Mouse (Mus musculus) neutrophil, adult 5-6 weeks (primary cell): ENCODE data around the gene Elmo3. TPM values are rescaled to one million over a fixed set of nuclear protein-coding genes. Genes with fewer than 3 reads are reported as not detected.
A peak's percentile ranks its signal among the peaks of the same experiment; 100 is the strongest.

ENCODE experiments used
- ATAC-seq: fragments of 151-379, 151-347 bp; 2 replicates; pipeline ENCODE4 v1.8.0; 2017; ENCODE audit warnings: mild to moderate bottlenecking, moderate TSS enrichment; ENCODE audit not compliant: insufficient number of reproducible peaks, poor library complexity, low FRiP score, severe bottlenecking; ENCODE audit errors: extremely low read depth
- total RNA-seq: library from RNA; stranded (forward); fragments of 200-1000 nt; gene quantifications from 2 replicates; pipeline ENCODE4 v1.2.3, GENCODE M21; 2017

Elmo3 gene
- total RNA-seq, 1 experiment from 2014 or later = 2.9 TPM

DNA sequence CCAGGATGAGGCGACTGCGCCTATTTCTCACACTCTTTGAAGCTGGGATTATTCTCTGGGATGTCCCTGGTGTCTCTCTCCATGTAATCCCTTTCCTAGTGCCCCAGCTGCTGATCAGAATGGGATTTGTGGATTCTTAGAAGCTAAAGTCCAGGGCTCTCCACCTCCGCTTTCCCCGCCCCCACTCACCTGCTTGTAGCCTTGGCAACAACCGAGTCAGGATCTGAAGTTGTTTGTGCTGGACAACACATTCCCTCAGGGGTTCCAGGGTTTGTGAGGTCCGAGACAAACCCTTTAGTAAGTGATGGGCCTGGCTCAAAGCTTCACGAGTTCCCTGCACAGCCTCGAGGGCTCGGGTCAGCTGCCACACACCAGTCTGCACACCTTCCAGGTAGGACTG, 10.6 kb upstream of the Elmo3 start:
- ATAC-seq = no peak

DNA sequence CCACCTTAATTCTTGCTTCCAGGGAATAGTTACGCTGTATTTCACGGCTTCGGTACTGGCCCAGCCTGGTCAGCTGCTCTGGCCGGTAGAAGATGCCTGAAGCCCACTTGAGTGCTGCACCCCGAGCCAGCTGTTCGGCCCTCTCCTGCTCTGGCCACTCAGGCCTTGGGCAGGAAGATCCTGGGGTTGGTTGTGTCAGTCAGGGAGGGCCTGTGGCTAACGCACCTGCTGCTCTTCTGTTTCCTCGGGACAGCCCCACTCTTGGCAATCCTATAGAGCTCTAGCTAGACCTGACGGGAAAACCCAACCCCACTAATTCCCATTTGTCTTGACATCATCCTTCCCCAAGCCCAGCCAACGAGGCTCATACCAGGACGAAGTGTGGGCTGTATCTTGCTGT, 10.1 kb upstream of the Elmo3 start:
- ATAC-seq = no peak

DNA sequence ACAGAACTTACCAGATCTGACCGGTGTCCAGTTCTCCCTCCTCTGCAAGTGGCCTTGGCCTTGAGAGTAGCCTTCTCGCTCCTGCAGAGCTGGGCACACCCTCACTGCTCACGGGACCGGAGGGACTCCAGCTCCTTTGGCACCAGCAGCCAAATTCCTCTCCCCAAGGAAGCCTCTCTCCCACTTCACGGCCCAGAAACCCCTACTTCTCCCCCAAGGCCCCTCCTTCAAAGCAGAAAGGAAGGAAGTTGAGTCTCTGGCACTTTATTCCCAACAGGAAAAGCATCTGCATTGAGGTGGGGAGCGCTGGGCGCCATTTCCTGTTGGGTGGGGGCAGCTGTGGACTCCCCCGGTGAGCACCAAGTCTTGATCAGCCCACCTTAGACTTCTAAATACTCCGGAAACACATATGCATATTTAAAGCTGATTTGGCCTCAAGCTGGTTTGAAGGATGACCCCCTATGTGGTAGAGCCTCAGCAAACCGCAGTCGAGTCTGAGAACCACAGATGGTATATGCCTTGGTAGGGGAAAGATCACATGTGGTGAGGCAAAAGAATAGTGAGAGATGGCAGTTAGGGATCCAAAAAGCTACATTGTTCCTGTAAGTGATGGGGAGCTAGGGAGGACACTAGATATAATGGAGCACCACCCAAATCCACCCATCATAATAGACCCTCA, 9.4 kb upstream of the Elmo3 start, which contains the start of gene Exoc3l:
TSS of gene Exoc3l (minus strand) at position 207 of the 679 bp plus-strand sequence.
- no peak for ATAC-seq

DNA sequence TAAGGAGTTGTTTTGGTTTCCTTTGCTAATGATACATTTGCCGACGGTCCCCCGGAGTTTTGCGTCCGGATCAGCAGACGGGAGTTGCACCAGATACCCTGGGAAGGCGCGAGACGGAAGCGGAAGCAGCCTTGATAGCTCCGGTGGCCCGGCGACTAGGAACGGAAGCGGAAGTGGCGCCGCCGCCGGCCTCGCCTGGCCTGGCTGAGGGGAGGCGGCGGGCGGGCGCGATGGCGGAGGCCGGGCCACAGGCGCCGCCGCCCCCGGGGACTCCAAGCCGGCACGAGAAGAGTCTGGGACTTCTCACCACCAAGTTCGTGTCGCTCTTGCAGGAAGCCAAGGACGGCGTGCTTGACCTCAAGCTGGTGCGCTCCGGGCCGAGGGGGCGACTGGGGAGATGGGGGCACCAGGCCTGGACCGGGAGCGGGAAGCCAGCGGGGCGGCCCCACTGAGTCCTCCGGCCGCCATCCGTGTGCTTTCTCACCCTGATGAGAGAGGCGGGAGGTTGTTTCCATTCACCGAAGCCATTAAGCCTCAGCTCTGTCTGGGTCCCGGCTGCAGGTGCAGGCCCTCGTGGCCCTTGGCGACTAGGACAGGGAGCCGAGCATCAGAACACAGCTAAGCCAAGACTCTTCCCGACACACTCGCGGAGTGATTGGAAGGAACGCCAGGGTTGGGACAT, 7.7 kb upstream of the Elmo3 start, which contains the start of gene E2f4:
TSS of gene E2f4 (plus strand) at position 153 of the 682 bp plus-strand sequence.
- ATAC-seq = peak; percentile 86

DNA sequence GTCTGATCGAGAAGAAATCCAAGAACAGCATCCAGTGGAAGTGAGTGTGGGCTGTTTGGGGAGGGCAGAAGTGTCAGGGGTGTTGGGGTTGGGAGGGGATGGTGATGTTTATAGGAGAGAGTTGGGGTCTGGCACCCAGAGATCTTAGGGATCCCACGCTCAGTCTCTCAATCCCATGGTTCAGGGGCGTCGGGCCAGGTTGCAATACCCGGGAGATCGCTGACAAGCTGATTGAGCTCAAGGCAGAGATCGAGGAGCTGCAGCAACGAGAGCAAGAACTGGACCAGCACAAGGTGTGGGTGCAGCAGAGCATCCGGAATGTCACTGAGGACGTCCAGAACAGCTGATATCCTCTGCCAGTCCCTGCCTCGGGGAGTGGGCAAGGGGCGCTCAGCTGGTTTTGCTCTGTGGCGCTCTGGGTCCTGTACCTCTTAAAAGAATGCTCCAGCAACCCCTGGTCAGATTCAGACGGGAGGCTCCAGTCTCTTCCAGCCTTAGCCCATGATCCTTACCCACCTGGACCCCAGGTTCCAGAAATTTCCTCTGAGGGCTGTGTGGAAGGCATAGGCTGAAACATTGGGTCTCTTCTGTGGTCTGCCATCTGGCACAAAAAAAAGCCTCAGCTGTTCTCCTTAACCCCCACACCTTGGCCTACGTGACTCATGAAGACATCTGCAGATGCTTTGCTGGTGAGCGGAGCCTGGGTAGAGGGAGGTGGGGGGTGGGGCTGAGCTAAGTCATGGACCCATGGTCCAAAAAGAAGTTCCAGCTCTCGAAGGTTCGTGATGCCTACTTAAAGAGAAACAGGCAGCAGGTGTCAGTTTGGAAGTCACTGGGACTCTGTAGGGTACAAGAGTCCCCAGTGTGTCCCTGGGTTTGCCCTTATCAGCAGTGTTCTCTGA, 6.8 kb upstream of the Elmo3 start:
- no peak for ATAC-seq

DNA sequence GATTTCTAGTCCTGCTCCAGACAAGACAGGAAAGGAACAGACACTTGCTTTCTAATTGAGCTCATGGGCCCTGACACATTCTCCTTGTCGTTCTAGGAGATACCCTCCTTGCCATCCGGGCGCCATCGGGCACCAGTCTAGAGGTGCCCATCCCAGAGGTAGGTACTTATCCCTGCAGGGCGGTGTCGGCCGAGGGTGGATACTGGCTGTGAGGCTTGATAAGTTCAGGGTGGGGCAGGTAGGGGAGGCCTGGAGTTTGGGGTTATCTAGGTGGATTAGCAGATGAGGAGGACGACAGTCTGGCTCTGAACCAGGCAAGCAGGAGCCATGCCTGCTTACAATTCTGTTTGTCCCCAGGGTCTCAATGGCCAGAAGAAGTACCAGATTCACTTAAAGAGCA, 5.4 kb upstream of the Elmo3 start:
- ATAC-seq = no peak

DNA sequence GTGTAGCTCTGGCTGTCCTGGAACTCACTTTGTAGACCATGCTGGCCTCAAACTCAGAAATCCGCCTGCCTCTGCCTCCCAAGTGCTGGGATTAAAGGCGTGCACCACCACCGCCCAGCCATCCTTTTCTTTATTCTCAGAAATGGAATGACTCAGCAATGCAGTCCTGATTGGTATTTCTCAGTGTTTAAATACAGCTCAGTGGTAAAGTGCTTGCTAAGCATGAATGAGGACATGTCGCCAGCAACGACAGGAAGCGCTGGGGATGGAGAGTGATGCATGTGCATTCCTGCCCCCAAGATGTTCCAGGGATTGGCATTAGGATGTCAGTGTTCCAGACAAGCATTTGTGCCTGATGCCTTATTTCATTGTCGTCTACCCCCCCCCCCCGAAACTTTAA, 2.0 kb upstream of the Elmo3 start:
- no peak for ATAC-seq

DNA sequence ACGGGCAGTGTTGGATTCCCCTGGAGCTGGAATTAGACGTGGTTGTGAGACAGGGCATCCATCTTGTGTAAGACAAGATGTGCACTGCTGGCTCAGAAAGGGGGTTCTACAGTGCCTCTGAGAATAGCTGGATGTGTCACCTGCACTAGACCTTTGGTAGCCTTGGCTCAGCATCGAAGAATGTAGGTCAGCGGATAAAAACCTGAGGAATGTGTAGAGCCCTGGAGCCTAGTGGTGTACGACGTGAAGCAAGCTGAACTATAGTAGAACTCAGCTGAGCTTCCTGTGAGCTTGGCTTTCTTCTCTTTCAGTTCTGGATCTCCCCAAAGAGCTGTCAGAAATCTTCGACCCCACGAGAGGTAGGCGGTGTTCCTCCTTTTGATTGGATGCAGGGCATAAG, 1.5 kb upstream of the Elmo3 start:
- no peak for ATAC-seq

DNA sequence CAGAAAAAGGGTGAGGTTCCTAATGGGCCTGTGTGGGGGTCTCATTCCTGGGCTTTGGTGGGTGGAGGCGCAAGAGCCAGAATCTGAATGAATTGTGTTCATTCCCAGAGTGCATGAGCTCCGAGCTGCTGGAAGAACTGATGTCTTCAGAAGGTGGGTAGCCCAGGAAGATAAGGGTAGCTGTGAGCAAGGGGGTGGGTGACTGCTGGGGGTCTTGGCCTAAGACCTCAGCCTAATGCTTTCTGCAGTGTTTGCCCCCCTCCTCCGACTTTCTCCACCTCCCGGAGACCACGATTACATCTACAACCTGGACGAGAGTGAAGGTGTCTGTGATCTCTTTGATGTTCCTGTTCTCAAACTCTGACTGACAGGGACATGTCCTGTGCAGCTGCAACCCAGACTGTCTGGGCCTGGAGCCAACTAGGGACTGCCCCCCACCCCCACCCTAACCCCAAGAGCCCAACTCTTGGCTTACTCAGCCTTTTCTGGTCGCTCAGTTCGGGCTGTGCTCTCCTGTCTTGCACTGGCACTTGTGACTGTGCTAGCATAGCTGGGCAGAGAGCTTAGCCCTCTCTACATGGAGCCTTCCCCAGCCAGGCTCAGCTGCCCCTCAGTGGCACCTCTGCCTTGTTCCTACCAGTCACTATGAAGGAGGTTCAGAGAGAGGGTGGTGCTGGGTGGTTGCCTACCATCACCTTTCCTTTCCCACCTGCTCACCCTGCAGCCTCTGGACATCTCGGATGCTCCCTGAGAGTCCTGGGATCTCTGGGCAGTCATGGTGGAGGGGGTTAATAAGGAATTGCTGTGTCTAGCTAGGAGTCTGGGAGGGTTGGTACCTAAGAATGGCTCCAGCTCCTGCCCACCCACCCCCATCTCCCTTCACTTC, 833 bp upstream of the Elmo3 start:
- no peak for ATAC-seq

DNA sequence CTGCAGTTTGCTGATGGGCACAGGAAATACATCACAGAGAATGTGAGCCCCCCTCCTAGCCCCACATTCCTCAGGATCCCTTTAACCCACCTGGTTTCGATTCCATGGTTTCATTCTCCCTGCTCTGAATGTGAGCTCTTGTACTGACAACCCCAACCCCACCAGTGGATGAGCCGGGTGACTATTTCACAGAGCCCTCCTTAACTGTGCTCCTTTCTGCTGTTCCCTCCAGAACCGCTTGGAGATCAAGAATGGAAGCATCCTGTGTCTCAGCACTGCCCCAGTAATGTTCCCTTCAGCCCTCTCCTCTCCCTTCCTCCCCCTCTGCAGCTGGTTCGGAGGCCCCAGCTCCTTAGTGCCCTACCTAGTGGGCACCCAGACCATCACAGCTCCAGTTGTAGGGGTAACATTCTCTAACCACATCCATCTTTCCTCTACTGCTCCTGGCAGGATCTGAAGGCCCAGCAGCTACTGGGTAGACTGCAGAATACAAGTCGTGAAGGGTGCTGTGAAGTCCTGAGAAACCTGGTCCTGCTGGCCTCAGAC, 818 bp downstream of the Elmo3 start:
- ATAC-seq = no peak

DNA sequence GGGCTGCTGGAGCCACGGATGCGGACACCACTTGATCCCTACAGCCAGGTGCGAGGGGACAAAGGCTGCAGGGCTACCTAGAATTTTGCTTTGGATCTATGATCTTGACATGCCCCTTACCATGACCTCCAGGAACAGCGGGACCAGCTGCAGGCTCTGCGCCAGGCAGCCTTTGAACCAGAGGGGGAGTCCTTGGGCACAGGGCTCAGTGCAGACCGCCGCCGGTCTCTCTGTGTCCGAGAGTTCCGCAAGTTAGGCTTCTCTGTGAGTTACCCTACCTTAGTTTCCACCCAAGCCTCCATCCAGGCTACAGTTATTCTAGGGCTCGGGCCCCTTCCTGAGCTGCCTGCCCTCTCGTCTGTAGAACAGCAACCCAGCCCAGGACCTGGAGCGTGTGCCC, 2.3 kb downstream of the Elmo3 start:
- ATAC-seq = no peak

DNA sequence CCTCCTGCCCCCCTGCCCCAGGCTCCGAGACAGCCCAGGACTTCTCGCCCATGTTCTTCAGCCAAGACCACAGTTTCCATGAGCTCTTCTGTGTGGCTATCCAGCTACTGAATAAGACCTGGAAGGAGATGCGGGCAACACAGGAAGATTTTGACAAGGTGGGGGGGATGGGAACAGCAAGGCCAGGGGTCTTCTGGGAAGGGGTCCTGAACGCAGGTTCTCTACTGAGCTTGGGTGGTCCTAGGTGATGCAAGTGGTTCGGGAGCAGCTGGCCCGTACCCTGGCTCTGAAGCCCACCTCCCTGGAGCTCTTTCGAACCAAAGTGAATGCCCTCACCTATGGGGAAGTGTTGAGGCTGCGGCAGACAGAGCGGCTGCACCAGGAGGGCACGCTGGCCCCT, 3.0 kb downstream of the Elmo3 start:
- ATAC-seq = no peak

DNA sequence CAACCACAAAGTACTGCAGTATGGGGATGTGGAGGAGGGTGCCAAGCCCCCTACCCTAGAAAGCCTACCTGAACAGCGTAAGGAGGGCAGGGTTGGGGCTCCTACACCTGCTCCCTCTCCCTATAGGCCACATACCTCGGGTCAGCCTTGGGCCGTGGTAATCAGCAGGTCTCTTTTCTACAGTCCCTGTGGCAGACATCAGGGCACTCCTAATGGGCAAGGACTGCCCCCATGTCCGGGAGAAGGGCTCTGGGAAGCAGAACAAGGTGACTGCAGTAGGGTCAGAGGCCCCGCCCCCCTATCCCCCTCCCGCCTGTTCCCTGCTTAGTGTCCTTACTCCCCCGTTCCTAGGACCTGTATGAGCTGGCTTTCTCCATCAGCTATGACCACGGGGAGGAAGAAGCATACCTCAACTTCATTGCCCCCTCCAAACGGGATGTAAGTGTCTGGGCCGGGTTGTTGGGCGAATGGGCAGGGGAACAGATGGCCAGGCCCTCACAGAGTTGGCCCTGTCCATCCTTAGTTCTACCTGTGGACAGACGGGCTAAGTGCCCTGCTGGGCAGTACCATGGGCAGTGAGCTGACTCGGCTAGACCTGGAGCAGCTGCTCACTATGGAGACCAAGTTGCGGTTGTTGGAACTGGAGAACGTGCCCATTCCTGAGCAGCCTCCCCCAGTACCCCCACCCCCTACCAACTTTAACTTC, 3.9 kb downstream of the Elmo3 start:
- ATAC-seq = no peak

DNA sequence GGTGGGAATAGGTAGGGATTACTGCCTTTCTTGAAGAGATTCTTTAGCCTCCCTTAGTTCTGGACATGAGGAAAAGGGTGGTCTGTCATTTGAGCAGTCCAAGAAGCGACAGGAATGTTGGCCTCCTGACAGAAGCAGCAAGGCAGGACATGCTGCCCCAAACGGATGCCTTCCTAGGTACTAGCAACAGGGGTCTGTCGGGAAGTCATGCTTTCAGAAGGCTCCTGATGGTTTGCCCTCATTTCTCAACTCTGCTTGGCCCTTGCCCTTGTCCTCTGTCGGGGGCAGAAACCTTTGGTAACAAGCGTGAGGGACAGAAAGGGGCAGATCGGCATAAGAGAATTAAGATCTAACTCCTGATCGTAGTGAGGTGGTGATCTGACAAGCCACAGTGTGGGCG, 4.7 kb downstream of the Elmo3 start:
- ATAC-seq = no peak

DNA sequence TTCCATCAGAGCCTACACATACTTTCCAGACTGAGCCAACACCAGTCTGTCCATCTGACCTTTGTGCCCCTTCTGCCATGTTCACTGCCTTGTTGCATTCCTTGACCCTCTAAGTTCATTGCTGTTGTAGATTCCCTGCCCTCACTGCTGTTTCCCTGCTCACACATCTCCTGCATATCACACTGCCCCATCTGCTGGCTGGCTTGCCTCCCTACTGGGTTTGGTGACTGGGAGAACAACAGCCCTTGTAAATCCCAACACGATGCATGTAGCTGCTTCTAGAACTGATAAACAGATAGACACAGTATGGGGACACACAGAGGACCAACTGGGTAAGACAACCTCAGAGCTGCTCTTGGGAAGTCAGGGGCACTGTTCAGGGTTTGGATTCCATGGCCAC, 6.3 kb downstream of the Elmo3 start:
- no peak for ATAC-seq

DNA sequence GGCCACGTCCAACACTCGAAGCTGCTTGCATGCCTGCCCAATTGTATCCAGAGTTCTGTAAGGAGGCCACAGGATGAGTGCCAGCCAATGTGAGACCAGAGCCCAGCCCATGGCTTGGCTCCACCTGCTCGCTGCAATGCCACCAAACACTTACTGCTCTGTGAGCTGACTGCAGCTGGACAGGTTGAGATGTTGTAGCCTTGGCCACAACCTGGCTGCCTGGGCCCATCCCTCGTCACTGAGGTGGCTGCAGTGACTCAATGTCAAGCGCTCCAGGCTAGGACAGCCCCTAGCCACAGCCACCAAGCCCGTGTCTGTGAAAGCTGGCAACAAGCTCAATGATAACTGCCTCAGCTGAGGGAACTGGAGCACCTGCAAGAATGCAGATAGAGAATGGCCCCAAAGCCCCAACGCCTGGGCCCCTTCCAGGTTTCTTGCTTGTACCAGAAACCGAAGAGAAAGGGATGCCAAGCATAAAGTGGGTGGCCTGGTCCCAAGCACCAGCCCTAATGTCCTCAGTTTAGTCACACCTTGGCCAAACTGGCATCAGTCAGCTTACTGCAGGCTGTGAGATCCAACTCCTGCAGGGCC, 7.6 kb downstream of the Elmo3 start:
- ATAC-seq = no peak

DNA sequence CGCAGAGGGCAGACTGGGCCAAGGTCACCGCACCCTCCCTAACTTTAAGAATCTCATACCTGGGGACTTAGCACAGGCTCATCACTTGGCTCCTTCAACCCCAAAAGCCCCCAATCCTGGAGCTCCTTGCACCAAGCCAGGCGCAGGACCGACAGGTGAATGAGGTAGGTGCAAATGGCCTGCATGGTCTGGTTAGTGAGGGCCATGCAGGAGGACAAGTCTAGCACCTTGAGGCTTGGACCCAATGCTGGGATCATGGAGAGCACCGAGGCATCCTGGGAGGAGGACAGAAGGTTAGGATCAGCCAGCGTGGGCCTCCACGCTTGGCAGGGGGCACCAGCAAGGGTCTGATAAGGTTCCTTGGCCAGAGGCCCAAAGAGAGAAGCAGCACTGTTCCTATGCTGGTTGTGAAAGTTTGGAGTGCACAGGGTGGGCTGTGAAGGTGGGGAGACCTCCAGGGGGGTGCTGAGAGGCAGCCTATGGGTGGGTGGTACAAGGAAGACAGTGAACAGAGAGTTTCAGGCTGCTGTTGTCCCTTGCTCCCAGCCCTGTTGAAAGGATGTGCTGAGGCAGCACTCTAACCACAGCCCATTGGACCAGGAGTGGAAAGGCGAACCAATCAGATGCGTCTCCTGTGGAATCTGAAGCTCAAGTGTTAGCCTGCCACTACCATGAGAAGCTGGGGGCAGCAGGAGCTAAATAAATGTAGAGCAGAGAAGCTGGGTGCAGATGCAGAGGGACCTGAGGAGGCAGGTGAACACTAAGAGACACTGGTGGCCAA, 8.4 kb downstream of the Elmo3 start:
- ATAC-seq = no peak
